Mouse (Mus musculus): Measurements from ENCODE around the gene Mok. TPM values are rescaled to one million over a fixed set of nuclear protein-coding genes. Genes with fewer than 3 reads are reported as not detected.

Gene Mok
- polyA plus RNA-seq, 1 experiment from 2014 or later = 2.5 TPM

- WGBS = under 1% methylated on average over 36 of the region's 36 CpGs
- H3K9me3 ChIP-seq = no peaks in the 10 kb centered on the region
- H3K4me3 ChIP-seq (replicated peaks) = peak overlapping the region; percentile 61
- no peaks in the 10 kb centered on the region for H3K36me3 ChIP-seq
- peak overlapping the region; percentile 89 for H3K27ac ChIP-seq
- H3K4me1 ChIP-seq = peaks cover 14% of the 10 kb centered on the region
- ATAC-seq (ENCODE audit: insufficient read depth, low FRiP score, low read depth) = peak; percentile 94
- H3K4me2 ChIP-seq = peak overlapping the region; percentile 84
- H3K27me3 ChIP-seq (replicated peaks) = no peaks in the 10 kb centered on the region
- peak overlapping the region; percentile 43 for H3K9ac ChIP-seq
Measured at GRCm38 (mm10) chr12:110845131-110845880, 4.6 kb upstream of the Mok start.

DNA sequence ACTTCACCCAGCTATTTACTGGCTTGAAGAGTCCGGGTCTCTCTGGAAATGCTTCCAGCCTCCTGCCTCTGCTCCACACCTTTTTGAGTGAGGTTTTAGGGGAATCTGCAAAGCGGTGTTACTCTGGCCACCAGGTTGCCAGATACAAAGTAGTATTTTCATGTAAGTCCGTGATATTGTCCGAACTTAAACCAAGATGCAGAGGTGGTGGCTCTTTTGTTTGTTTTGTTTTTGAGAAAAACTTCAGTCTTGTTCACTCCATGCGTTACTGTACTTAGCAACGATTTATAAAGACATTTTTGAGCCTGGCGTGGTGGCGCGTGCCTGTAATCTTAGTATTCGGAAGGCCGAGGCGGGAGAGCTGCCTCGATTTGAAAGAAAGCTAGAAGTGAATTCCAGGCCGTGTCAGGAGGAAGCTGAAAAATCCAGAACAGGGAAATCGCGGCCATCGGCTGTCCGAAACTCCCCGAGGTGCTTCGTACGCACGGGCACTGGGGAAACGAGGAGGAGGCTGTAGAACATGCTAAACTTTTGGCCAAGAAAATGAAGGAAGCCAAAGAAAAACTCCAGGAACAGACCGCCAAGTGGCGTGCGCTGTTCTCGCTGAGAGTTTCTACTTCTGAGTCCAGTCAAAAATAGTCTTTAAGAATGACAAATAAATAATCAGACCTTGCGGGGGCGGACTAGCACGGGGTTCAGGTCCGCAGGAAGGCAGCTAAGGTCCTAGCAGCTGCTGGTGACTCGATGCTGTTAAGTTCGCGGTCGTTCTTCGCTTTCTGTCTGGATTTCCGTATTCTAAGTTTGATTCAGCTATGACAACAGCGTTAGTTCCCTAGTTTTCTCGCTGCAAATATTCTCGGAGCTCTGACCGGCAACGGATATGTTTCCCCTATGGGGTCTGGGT lies 3.7 kb upstream of the Mok start:
- peak overlapping the region; percentile 61 for H3K4me3 ChIP-seq (replicated peaks)
- peak; percentile 37; the same call in 1 of the 2 replicates for ATAC-seq (ENCODE audit: insufficient read depth, low FRiP score, low read depth)
- no peaks in the 10 kb centered on the region for H3K9me3 ChIP-seq
- H3K4me2 ChIP-seq = peak overlapping the region; percentile 84
- no peaks in the 10 kb centered on the region for H3K27me3 ChIP-seq (replicated peaks)
- H3K36me3 ChIP-seq = no peaks in the 10 kb centered on the region
- H3K9ac ChIP-seq = peak overlapping the region; percentile 43
- peak overlapping the region; percentile 89 for H3K27ac ChIP-seq
- H3K4me1 ChIP-seq = peaks cover 14% of the 10 kb centered on the region
- WGBS = under 1% methylated on average over 42 of the region's 42 CpGs

DNA sequence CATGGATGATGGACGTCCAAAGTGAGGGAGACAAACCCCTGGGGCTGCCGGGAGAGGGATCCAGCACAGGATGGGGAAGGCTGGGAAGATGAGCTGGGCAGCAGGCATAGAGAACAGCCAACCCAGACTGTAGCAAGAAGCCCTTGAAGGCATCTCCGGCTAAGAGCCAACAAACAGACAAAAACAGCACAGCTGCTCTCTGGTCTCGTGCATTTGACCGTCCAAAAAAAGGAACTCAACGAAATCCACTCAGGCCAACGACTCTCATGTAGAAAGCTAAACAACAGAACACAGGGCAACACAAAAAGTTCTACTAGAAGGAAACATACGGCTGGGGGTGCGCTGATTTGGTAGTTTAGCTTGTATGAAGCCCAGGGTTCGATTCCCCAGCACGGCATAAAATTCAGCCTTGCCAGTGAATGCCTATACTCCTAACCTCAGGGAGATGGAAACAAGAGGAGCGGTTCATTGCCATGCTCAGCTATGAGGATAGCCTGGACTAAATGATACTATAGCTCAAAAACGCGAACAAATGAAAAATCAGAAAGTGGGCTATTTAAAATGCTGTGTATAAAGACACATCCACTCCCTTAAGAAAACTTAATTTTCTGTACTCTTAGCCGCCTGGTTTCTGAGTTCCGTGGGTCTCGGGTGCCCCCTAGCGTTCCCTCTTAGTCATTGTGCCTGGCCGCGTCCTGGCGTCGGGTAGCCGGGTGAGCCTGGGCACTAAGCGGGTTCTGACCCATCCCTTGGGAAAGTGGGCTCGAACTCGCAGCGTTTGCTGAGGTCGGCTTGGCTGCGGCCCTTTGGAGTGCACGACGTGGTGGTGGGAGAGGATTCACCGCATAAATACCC lies 2.7 kb upstream of the Mok start:
- H3K27me3 ChIP-seq (replicated peaks) = no peaks in the 10 kb centered on the region
- ATAC-seq (ENCODE audit: insufficient read depth, low FRiP score, low read depth) = no peak
- H3K27ac ChIP-seq = no peak overlapping the region
- peaks cover 14% of the 10 kb centered on the region for H3K4me1 ChIP-seq
- no peaks in the 10 kb centered on the region for H3K9me3 ChIP-seq
- H3K4me3 ChIP-seq (replicated peaks) = peak overlapping the region; percentile 61
- WGBS = 19% methylated on average over 32 of the region's 32 CpGs
- peak overlapping the region; percentile 84 for H3K4me2 ChIP-seq
- no peaks in the 10 kb centered on the region for H3K36me3 ChIP-seq
- peak overlapping the region; percentile 33; the same call in 1 of the 2 replicates for H3K9ac ChIP-seq

DNA sequence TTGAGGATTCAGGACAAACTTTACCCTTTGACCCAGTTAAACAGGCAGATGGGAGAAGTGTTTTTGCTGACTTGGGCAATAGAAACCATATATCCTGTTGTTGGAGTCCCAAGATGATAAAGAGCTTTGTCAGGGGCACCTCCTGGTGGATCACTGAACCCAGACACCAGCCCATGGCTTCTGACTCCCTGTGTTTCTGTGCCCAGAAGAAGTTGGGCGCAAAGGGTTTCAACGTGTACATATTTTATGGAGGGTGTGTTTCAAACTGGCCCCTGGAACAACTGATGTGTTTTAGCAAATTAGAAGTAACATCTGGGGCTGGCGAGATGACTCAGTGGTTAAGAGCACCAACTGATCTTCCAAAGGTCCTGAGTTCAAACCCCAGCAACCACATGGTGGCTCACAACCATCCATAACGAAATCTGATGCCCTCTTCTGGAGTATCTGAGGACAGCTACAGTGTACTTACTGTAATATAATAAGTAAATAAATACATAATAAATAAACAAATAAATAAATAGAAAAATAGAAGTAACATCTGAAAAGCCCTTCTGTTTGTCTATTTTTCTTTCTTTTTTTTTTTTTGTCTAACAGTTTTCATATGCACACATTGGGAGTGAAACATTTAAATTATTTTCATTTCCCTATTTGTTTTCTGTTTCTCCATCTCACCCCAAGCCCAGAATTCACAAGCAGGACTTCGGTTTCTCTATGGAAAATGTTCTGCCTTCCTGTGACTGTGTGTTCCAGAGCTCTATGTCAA lies 1.2 kb upstream of the Mok start:
- Histone ChIP-seq H3K4me1 (peaks cover 14% of the 10 kb centered on the region), H3K9me3 (no peaks in the 10 kb centered on the region), H3K9ac (no peak overlapping the region), H3K36me3 (no peaks in the 10 kb centered on the region), H3K27ac (no peak overlapping the region), H3K27me3 (replicated peaks) (no peaks in the 10 kb centered on the region), H3K4me2 (no peak overlapping the region), H3K4me3 (replicated peaks) (no peak overlapping the region)
- WGBS = 62% methylated on average over 5 of the region's 5 CpGs
- no peak for ATAC-seq (ENCODE audit: insufficient read depth, low FRiP score, low read depth)

- H3K9ac ChIP-seq = no peak overlapping the region
- WGBS = 87% methylated on average over 8 of the region's 8 CpGs
- H3K27me3 ChIP-seq (replicated peaks) = no peaks in the 10 kb centered on the region
- H3K9me3 ChIP-seq = no peaks in the 10 kb centered on the region
- H3K36me3 ChIP-seq = no peaks in the 10 kb centered on the region
- no peak overlapping the region for H3K4me2 ChIP-seq
- H3K4me1 ChIP-seq = no peaks in the 10 kb centered on the region
- no peak overlapping the region for H3K27ac ChIP-seq
- H3K4me3 ChIP-seq (replicated peaks) = no peak overlapping the region
- ATAC-seq (ENCODE audit: insufficient read depth, low FRiP score, low read depth) = no peak
Measured at GRCm38 (mm10) chr12:110837850-110838249, 2.9 kb downstream of the Mok start.

DNA sequence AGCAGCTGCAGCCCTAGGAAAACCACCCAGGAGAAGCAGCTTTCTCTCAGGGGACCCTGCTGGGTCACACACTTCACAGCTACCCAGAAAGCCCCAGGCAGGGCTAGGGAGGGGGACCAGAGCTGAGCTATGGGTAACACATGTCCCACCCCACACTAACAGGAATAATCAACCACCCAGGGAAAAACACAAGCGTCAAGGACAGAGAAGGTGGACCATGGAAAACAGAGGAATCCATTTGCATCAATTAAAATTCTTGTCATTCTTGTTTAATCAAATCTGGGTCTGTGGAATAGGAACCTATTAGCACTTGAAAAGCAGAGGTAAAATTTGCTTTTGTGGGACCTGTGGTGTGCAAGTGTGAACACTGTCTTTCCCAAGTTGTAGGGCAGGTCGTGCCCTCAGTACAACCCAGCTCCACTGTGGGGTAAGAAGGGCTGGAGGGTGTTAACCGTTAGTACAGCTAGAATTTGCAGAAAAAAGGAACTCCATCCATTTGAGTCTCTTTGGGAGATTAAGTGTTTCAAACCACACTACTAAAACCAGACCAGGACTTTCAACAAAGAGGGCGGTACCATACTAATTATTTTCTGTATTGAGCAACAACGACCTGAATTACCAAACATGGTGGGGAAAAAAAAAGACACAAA lies 3.4 kb downstream of the Mok start:
- H3K4me1 ChIP-seq = no peaks in the 10 kb centered on the region
- H3K9ac ChIP-seq = no peak overlapping the region
- H3K4me3 ChIP-seq (replicated peaks) = no peak overlapping the region
- no peak overlapping the region for H3K27ac ChIP-seq
- H3K36me3 ChIP-seq = no peaks in the 10 kb centered on the region
- no peak overlapping the region for H3K4me2 ChIP-seq
- 49% methylated on average over 5 of the region's 5 CpGs for WGBS
- H3K27me3 ChIP-seq (replicated peaks) = no peaks in the 10 kb centered on the region
- H3K9me3 ChIP-seq = no peaks in the 10 kb centered on the region
- ATAC-seq (ENCODE audit: insufficient read depth, low FRiP score, low read depth) = no peak

GRCm38 (mm10) chr12:110836729-110837128 lies 4.0 kb downstream of the Mok start:
- no peaks in the 10 kb centered on the region for H3K9me3 ChIP-seq
- no peaks in the 10 kb centered on the region for H3K4me1 ChIP-seq
- WGBS = 37% methylated on average over 6 of the region's 6 CpGs
- no peak overlapping the region for H3K4me3 ChIP-seq (replicated peaks)
- H3K27ac ChIP-seq = no peak overlapping the region
- ATAC-seq (ENCODE audit: insufficient read depth, low FRiP score, low read depth) = no peak
- H3K36me3 ChIP-seq = no peaks in the 10 kb centered on the region
- H3K9ac ChIP-seq = no peak overlapping the region
- no peaks in the 10 kb centered on the region for H3K27me3 ChIP-seq (replicated peaks)
- no peak overlapping the region for H3K4me2 ChIP-seq

DNA sequence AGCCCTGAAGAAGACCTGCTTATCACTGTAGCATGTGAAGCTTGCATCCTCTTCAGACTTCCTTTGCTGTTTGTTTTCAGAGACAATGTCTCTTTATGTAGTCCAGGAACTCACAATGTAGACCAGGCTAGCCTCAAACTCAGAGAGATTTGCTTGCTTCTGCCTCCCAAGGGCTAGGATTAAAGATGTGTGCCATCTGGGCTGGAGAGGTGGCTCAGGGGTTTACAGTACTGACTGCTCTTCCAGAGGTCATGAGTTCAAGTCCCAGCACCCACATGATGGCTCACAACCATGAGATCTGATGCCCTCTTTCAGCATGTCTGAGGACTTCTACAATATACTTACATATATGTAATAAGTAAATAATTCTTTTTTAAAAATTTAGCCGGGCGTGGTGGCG lies 5.6 kb downstream of the Mok start:
- H3K4me1 ChIP-seq = no peaks in the 10 kb centered on the region
- 98% methylated on average over 3 of the region's 3 CpGs for WGBS
- no peak for ATAC-seq (ENCODE audit: insufficient read depth, low FRiP score, low read depth)

GRCm38 (mm10) chr12:110830293-110831024 lies 10.3 kb downstream of the Mok start:
- Histone ChIP-seq H3K4me1 (no peaks in the 10 kb centered on the region), H3K9me3 (no peaks in the 10 kb centered on the region), H3K4me3 (replicated peaks) (no peak overlapping the region), H3K4me2 (no peak overlapping the region), H3K9ac (no peak overlapping the region), H3K27me3 (replicated peaks) (no peaks in the 10 kb centered on the region), H3K27ac (no peak overlapping the region), H3K36me3 (no peaks in the 10 kb centered on the region)
- 84% methylated on average over 10 of the region's 11 CpGs for WGBS
- ATAC-seq (ENCODE audit: insufficient read depth, low FRiP score, low read depth) = no peak

More for the DNA sequence above, 5.6 kb downstream of the Mok start:
- Histone ChIP-seq H3K4me2 (no peak overlapping the region), H3K36me3 (no peaks in the 10 kb centered on the region), H3K27me3 (replicated peaks) (no peaks in the 10 kb centered on the region), H3K4me3 (replicated peaks) (no peak overlapping the region), H3K9ac (no peak overlapping the region), H3K27ac (no peak overlapping the region), H3K9me3 (no peaks in the 10 kb centered on the region)

DNA sequence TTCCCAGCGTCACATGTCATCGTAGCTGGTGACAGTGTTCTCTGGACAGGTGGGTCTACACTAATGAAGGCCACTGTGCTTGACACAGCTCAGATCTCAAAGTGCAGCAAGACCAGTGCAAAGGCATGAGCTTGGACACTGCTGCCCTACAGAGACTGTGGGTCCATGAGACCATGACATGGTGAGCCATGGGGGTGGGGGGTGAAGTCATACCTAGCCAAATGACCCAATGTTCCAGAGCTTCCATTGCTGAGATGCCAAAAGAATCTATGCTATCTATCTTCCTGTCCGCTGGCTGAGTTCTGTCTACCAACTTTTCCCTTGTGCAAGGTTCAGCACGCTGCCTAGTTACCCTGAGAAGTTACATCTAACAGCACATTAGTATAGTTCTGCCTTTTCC lies 11.8 kb downstream of the Mok start:
- no peak overlapping the region for H3K27ac ChIP-seq
- no peaks in the 10 kb centered on the region for H3K4me1 ChIP-seq
- H3K36me3 ChIP-seq = no peaks in the 10 kb centered on the region
- H3K9ac ChIP-seq = no peak overlapping the region
- ATAC-seq (ENCODE audit: insufficient read depth, low FRiP score, low read depth) = no peak
- H3K4me3 ChIP-seq (replicated peaks) = no peak overlapping the region
- 90% methylated on average over 4 of the region's 4 CpGs for WGBS
- no peak overlapping the region for H3K4me2 ChIP-seq
- no peaks in the 10 kb centered on the region for H3K27me3 ChIP-seq (replicated peaks)
- H3K9me3 ChIP-seq = no peaks in the 10 kb centered on the region

All from stomach, embryonic 15.5 days (tissue).